Mouse (Mus musculus): ENCODE data around the gene Dgki. TPM values are rescaled to one million over a fixed set of nuclear protein-coding genes. Genes with fewer than 3 reads are reported as not detected.

The Dgki gene
- polyA plus RNA-seq, 1 experiment from 2014 or later, result 9.6 TPM

GRCm38 (mm10) chr6:37007573-37007972, 292.4 kb downstream of the Dgki start:
- DNase-seq (ENCODE audit: low spot score), result no peak
- H3K4me2 ChIP-seq (replicated peaks), result no peak overlapping the region
- no peaks in the 10 kb centered on the region for H3K27me3 ChIP-seq (ENCODE audit: control insufficient read depth, insufficient read depth, low read length)
- 27% methylated on average over 4 of the region's 4 CpGs for WGBS
- no peak overlapping the region for H3K9ac ChIP-seq
- H3K9me3 ChIP-seq (ENCODE audit: control insufficient read depth, low read length), result no peaks in the 10 kb centered on the region
- H3K4me1 ChIP-seq (replicated peaks; ENCODE audit: control insufficient read depth, insufficient read depth, low read length), result no peaks in the 10 kb centered on the region
- no peak overlapping the region for H3K27ac ChIP-seq
- H3K36me3 ChIP-seq (replicated peaks; ENCODE audit: control insufficient read depth, insufficient read depth), result no peaks in the 10 kb centered on the region
- H3K4me3 ChIP-seq (replicated peaks; ENCODE audit: low read length), result no peak overlapping the region
- ATAC-seq (ENCODE audit: low FRiP score), result no peak

- H3K9me3 ChIP-seq (ENCODE audit: control insufficient read depth, low read length), result no peaks in the 10 kb centered on the region
- H3K4me3 ChIP-seq (replicated peaks; ENCODE audit: low read length), result no peak overlapping the region
- H3K27ac ChIP-seq, result no peak overlapping the region
- no peak overlapping the region for H3K4me2 ChIP-seq (replicated peaks)
- 91% methylated on average over 3 of the region's 3 CpGs for WGBS
- no peak overlapping the region for H3K9ac ChIP-seq
- no peaks in the 10 kb centered on the region; the same call in 1 of the 2 replicates for H3K36me3 ChIP-seq (replicated peaks; ENCODE audit: control insufficient read depth, insufficient read depth)
- no peaks in the 10 kb centered on the region for H3K27me3 ChIP-seq (ENCODE audit: control insufficient read depth, insufficient read depth, low read length)
- DNase-seq (ENCODE audit: low spot score), result no peak
- H3K4me1 ChIP-seq (replicated peaks; ENCODE audit: control insufficient read depth, insufficient read depth, low read length), result no peaks in the 10 kb centered on the region
- no peak for ATAC-seq (ENCODE audit: low FRiP score)
These were observed 295.1 kb downstream of the Dgki start for GRCm38 (mm10) chr6:37004914-37005313.

GRCm38 (mm10) chr6:37003235-37003634, 296.7 kb downstream of the Dgki start:
- 68% methylated on average over 5 of the region's 5 CpGs for WGBS
- H3K9ac ChIP-seq, result no peak overlapping the region
- no peaks in the 10 kb centered on the region for H3K9me3 ChIP-seq (ENCODE audit: control insufficient read depth, low read length)
- DNase-seq (ENCODE audit: low spot score) (no peak), ATAC-seq (ENCODE audit: low FRiP score) (no peak)
- no peaks in the 10 kb centered on the region; the same call in 1 of the 2 replicates for H3K36me3 ChIP-seq (replicated peaks; ENCODE audit: control insufficient read depth, insufficient read depth)
- no peak overlapping the region for H3K4me3 ChIP-seq (replicated peaks; ENCODE audit: low read length)
- H3K4me2 ChIP-seq (replicated peaks), result no peak overlapping the region
- no peak overlapping the region for H3K27ac ChIP-seq
- no peaks in the 10 kb centered on the region for H3K27me3 ChIP-seq (ENCODE audit: control insufficient read depth, insufficient read depth, low read length)
- no peaks in the 10 kb centered on the region for H3K4me1 ChIP-seq (replicated peaks; ENCODE audit: control insufficient read depth, insufficient read depth, low read length)

GRCm38 (mm10) chr6:36998942-36999341, 301.0 kb downstream of the Dgki start:
- 94% methylated on average over 10 of the region's 10 CpGs for WGBS
- DNase-seq (ENCODE audit: low spot score), result no peak
- H3K27me3 ChIP-seq (ENCODE audit: control insufficient read depth, insufficient read depth, low read length), result no peaks in the 10 kb centered on the region
- H3K27ac ChIP-seq, result no peak overlapping the region
- ATAC-seq (ENCODE audit: low FRiP score), result no peak
- no peak overlapping the region for H3K4me3 ChIP-seq (replicated peaks; ENCODE audit: low read length)
- no peak overlapping the region for H3K9ac ChIP-seq
- H3K4me2 ChIP-seq (replicated peaks), result no peak overlapping the region
- H3K4me1 ChIP-seq (replicated peaks; ENCODE audit: control insufficient read depth, insufficient read depth, low read length), result no peaks in the 10 kb centered on the region
- no peaks in the 10 kb centered on the region; the same call in 1 of the 2 replicates for H3K36me3 ChIP-seq (replicated peaks; ENCODE audit: control insufficient read depth, insufficient read depth)
- H3K9me3 ChIP-seq (ENCODE audit: control insufficient read depth, low read length), result no peaks in the 10 kb centered on the region

- H3K36me3 ChIP-seq (replicated peaks; ENCODE audit: control insufficient read depth, insufficient read depth), result no peaks in the 10 kb centered on the region; the same call in 1 of the 2 replicates
- H3K4me3 ChIP-seq (replicated peaks; ENCODE audit: low read length), result no peak overlapping the region
- no peak overlapping the region for H3K27ac ChIP-seq
- H3K9ac ChIP-seq, result no peak overlapping the region
- no peaks in the 10 kb centered on the region for H3K4me1 ChIP-seq (replicated peaks; ENCODE audit: control insufficient read depth, insufficient read depth, low read length)
- no peaks in the 10 kb centered on the region for H3K9me3 ChIP-seq (ENCODE audit: control insufficient read depth, low read length)
- H3K27me3 ChIP-seq (ENCODE audit: control insufficient read depth, insufficient read depth, low read length), result no peaks in the 10 kb centered on the region
- WGBS, result 86% methylated on average over 5 of the region's 5 CpGs
- DNase-seq (ENCODE audit: low spot score), result no peak
- no peak overlapping the region for H3K4me2 ChIP-seq (replicated peaks)
- no peak for ATAC-seq (ENCODE audit: low FRiP score)
These were observed 305.7 kb downstream of the Dgki start for GRCm38 (mm10) chr6:36994329-36994728.

GRCm38 (mm10) chr6:36990186-36990585, 309.8 kb downstream of the Dgki start:
- ATAC-seq (ENCODE audit: low FRiP score) (no peak), DNase-seq (ENCODE audit: low spot score) (no peak)
- 81% methylated on average over 3 of the region's 3 CpGs for WGBS
- Histone ChIP-seq H3K27ac (no peak overlapping the region), H3K4me2 (replicated peaks) (no peak overlapping the region), H3K9ac (no peak overlapping the region), H3K36me3 (replicated peaks; ENCODE audit: control insufficient read depth, insufficient read depth) (no peaks in the 10 kb centered on the region), H3K27me3 (ENCODE audit: control insufficient read depth, insufficient read depth, low read length) (no peaks in the 10 kb centered on the region), H3K4me1 (replicated peaks; ENCODE audit: control insufficient read depth, insufficient read depth, low read length) (no peaks in the 10 kb centered on the region), H3K4me3 (replicated peaks; ENCODE audit: low read length) (no peak overlapping the region), H3K9me3 (ENCODE audit: control insufficient read depth, low read length) (no peaks in the 10 kb centered on the region)

GRCm38 (mm10) chr6:36988800-36989199, 311.2 kb downstream of the Dgki start:
- Histone ChIP-seq H3K4me3 (replicated peaks; ENCODE audit: low read length) (no peak overlapping the region), H3K9me3 (ENCODE audit: control insufficient read depth, low read length) (no peaks in the 10 kb centered on the region), H3K9ac (no peak overlapping the region), H3K4me1 (replicated peaks; ENCODE audit: control insufficient read depth, insufficient read depth, low read length) (no peaks in the 10 kb centered on the region), H3K27me3 (ENCODE audit: control insufficient read depth, insufficient read depth, low read length) (no peaks in the 10 kb centered on the region), H3K4me2 (replicated peaks) (no peak overlapping the region), H3K36me3 (replicated peaks; ENCODE audit: control insufficient read depth, insufficient read depth) (no peaks in the 10 kb centered on the region), H3K27ac (no peak overlapping the region)
- DNase-seq (ENCODE audit: low spot score) (no peak), ATAC-seq (ENCODE audit: low FRiP score) (no peak)
- 96% methylated on average over 3 of the region's 3 CpGs for WGBS

GRCm38 (mm10) chr6:36981646-36982045, 318.3 kb downstream of the Dgki start:
- peak overlapping the region; percentile 55 for H3K27ac ChIP-seq
- H3K4me3 ChIP-seq (replicated peaks; ENCODE audit: low read length), result no peak overlapping the region
- no peaks in the 10 kb centered on the region for H3K4me1 ChIP-seq (replicated peaks; ENCODE audit: control insufficient read depth, insufficient read depth, low read length)
- no peak overlapping the region for H3K4me2 ChIP-seq (replicated peaks)
- DNase-seq (ENCODE audit: low spot score), result peak; percentile 59
- 58% methylated on average over 2 of the region's 2 CpGs for WGBS
- H3K9ac ChIP-seq, result no peak overlapping the region
- no peak for ATAC-seq (ENCODE audit: low FRiP score)
- H3K27me3 ChIP-seq (ENCODE audit: control insufficient read depth, insufficient read depth, low read length), result no peaks in the 10 kb centered on the region
- H3K9me3 ChIP-seq (ENCODE audit: control insufficient read depth, low read length), result no peaks in the 10 kb centered on the region
- H3K36me3 ChIP-seq (replicated peaks; ENCODE audit: control insufficient read depth, insufficient read depth), result no peaks in the 10 kb centered on the region

GRCm38 (mm10) chr6:36980475-36980874, 319.5 kb downstream of the Dgki start:
- no peak overlapping the region for H3K4me3 ChIP-seq (replicated peaks; ENCODE audit: low read length)
- 90% methylated on average over 5 of the region's 5 CpGs for WGBS
- ATAC-seq (ENCODE audit: low FRiP score) (no peak), DNase-seq (ENCODE audit: low spot score) (no peak)
- H3K36me3 ChIP-seq (replicated peaks; ENCODE audit: control insufficient read depth, insufficient read depth), result no peaks in the 10 kb centered on the region
- no peak overlapping the region for H3K27ac ChIP-seq
- H3K9me3 ChIP-seq (ENCODE audit: control insufficient read depth, low read length), result no peaks in the 10 kb centered on the region
- H3K4me1 ChIP-seq (replicated peaks; ENCODE audit: control insufficient read depth, insufficient read depth, low read length), result no peaks in the 10 kb centered on the region
- H3K27me3 ChIP-seq (ENCODE audit: control insufficient read depth, insufficient read depth, low read length), result no peaks in the 10 kb centered on the region
- H3K4me2 ChIP-seq (replicated peaks), result no peak overlapping the region
- no peak overlapping the region for H3K9ac ChIP-seq

GRCm38 (mm10) chr6:36978176-36978575, 321.8 kb downstream of the Dgki start:
- Histone ChIP-seq H3K4me2 (replicated peaks) (no peak overlapping the region), H3K9ac (no peak overlapping the region), H3K27ac (no peak overlapping the region), H3K4me1 (replicated peaks; ENCODE audit: control insufficient read depth, insufficient read depth, low read length) (no peaks in the 10 kb centered on the region), H3K9me3 (ENCODE audit: control insufficient read depth, low read length) (no peaks in the 10 kb centered on the region), H3K27me3 (ENCODE audit: control insufficient read depth, insufficient read depth, low read length) (no peaks in the 10 kb centered on the region), H3K4me3 (replicated peaks; ENCODE audit: low read length) (no peak overlapping the region), H3K36me3 (replicated peaks; ENCODE audit: control insufficient read depth, insufficient read depth) (peaks cover 3% of the 10 kb centered on the region; the same call in 1 of the 2 replicates)
- DNase-seq (ENCODE audit: low spot score), result no peak
- no peak for ATAC-seq (ENCODE audit: low FRiP score)
- WGBS, result 83% methylated on average over 1 of the region's 1 CpGs
